Mouse (Mus musculus) embryonic facial prominence, embryonic 11.5 days (tissue): Measurements from ENCODE around the gene Ccdc42. TPM values are rescaled to one million over a fixed set of nuclear protein-coding genes. Genes with fewer than 3 reads are reported as not detected.

Experiments used
- ATAC-seq: fragments of 200-750 bp; cut with Nextera tagmentation; replicated peaks from 2 replicates; pipeline ENCODE4 v1.8.0; 2017; ENCODE audit warnings: low read depth; ENCODE audit not compliant: insufficient number of reproducible peaks, low FRiP score, low TSS enrichment
- DNase-seq: peaks from one replicate; pipeline ENCODE4 v3.0.0-alpha.2; 2015; ENCODE audit warnings: low spot score
- H3K27ac ChIP-seq: fragments of 300-500 bp; sonication (generic); replicated peaks from 2 replicates; pipeline ENCODE4 v1.5.1; 2014; ENCODE audit warnings: mild to moderate bottlenecking, low read depth, low read length, control low read depth
- H3K27me3 ChIP-seq: fragments of 300-500 bp; sonication (generic); 2 replicates; pipeline ENCODE4 v1.6.1; 2014; ENCODE audit warnings: mild to moderate bottlenecking, low read length, moderate library complexity, mixed read lengths; ENCODE audit not compliant: control insufficient read depth, insufficient read depth
- H3K36me3 ChIP-seq: fragments of 300-500 bp; sonication (generic); replicated peaks from 2 replicates; pipeline ENCODE4 v1.6.1; 2014; ENCODE audit warnings: low read depth, mild to moderate bottlenecking, low read length, moderate library complexity, mixed read lengths; ENCODE audit not compliant: control insufficient read depth, insufficient read depth
- H3K4me1 ChIP-seq: fragments of 300-500 bp; sonication (generic); 2 replicates; pipeline ENCODE4 v1.6.1; 2014; ENCODE audit warnings: low read length, mixed read lengths; ENCODE audit not compliant: control insufficient read depth, insufficient read depth
- H3K4me2 ChIP-seq: fragments of 300-500 bp; sonication (generic); 2 replicates; pipeline ENCODE4 v1.6.1; 2014; ENCODE audit warnings: low read depth, mild to moderate bottlenecking, control low read depth, low read length, moderate library complexity
- H3K4me3 ChIP-seq: fragments of 300-500 bp; sonication (generic); 2 replicates; pipeline ENCODE4 v1.5.1; 2014; ENCODE audit warnings: low read depth, low read length, control low read depth
- H3K9ac ChIP-seq: fragments of 300-500 bp; sonication (generic); replicated peaks from 2 replicates; pipeline ENCODE4 v1.6.1; 2014; ENCODE audit warnings: mild to moderate bottlenecking, control low read depth, low read length
- H3K9me3 ChIP-seq: fragments of 300-500 bp; sonication (generic); replicated peaks from 2 replicates; pipeline ENCODE4 v1.6.1; 2016; ENCODE audit warnings: mild to moderate bottlenecking, low read length, inconsistent platforms, mixed read lengths; ENCODE audit not compliant: control insufficient read depth
- WGBS: fragments of 180-500 bp; shearing (Covaris S2); extraction: QIAGEN DNeasy Blood & Tissue Kit; methylation state at CpG from one replicate; pipeline ENCODE4 v1.1.7; 2014; 5-methylcytosine and 5-hydroxymethylcytosine counted together
- polyA plus RNA-seq: library from polyadenylated mRNA; unstranded; fragments of >200 nt; fragmentation: Nextera tagmentation; extraction: Ambion mirVana; gene quantifications from 2 replicates; pipeline ENCODE4 v1.2.1, GENCODE M21; 2014

Gene Ccdc42
- polyA plus RNA-seq, 1 experiment from 2014 or later = 0.20 TPM

GRCm38 (mm10) chr11:68591708-68592107 is 4.9 kb downstream of the Ccdc42 start:
- H3K27ac ChIP-seq = no peak overlapping the region
- H3K36me3 ChIP-seq = no peaks in the 10 kb centered on the region
- DNase-seq (peak; percentile 53), ATAC-seq (no peak)
- 1% methylated on average over 5 of the region's 5 CpGs for WGBS
- H3K9ac ChIP-seq = no peak overlapping the region
- H3K9me3 ChIP-seq = no peaks in the 10 kb centered on the region
- no peak overlapping the region for H3K4me2 ChIP-seq
- H3K27me3 ChIP-seq = no peaks in the 10 kb centered on the region
- H3K4me3 ChIP-seq = no peak overlapping the region
- H3K4me1 ChIP-seq = 0 out of 2 replicates have a peak, but pooled peaks cover 2% of the 10 kb centered on the region

GRCm38 (mm10) chr11:68593247-68593646 is 6.4 kb downstream of the Ccdc42 start:
- Histone ChIP-seq H3K4me2 (no peak overlapping the region), H3K9ac (no peak overlapping the region), H3K9me3 (no peaks in the 10 kb centered on the region), H3K27ac (no peak overlapping the region), H3K27me3 (no peaks in the 10 kb centered on the region), H3K36me3 (no peaks in the 10 kb centered on the region), H3K4me1 (0 out of 2 replicates have a peak, but pooled peaks cover 2% of the 10 kb centered on the region), H3K4me3 (no peak overlapping the region)
- 53% methylated on average over 3 of the region's 3 CpGs for WGBS
- ATAC-seq (no peak), DNase-seq (no peak)

DNA sequence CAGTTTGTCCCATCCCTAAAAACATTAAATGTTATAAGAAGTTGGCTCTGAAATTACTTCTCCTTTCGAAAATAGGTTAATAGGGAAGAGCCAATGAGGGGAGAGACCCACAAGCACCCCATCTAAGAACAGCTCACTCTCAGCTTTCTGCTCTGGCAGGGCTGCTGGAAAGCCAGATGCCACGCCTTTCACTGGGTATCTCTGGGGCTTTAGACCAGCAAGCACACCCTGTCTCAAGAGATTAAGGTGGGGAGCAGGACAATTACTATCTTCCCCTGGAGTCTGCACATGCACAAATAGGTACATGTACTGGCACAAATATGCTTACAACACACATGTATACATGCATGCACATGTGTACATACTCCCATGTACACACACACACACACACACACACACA is 11.1 kb downstream of the Ccdc42 start:
- Histone ChIP-seq H3K4me3 (no peak overlapping the region), H3K36me3 (no peaks in the 10 kb centered on the region), H3K27me3 (no peaks in the 10 kb centered on the region), H3K4me2 (no peak overlapping the region), H3K9me3 (no peaks in the 10 kb centered on the region), H3K9ac (no peak overlapping the region), H3K27ac (no peak overlapping the region), H3K4me1 (peaks cover 5% of the 10 kb centered on the region)
- 88% methylated on average over 2 of the region's 2 CpGs for WGBS
- no peak for DNase-seq
- ATAC-seq = no peak

DNA sequence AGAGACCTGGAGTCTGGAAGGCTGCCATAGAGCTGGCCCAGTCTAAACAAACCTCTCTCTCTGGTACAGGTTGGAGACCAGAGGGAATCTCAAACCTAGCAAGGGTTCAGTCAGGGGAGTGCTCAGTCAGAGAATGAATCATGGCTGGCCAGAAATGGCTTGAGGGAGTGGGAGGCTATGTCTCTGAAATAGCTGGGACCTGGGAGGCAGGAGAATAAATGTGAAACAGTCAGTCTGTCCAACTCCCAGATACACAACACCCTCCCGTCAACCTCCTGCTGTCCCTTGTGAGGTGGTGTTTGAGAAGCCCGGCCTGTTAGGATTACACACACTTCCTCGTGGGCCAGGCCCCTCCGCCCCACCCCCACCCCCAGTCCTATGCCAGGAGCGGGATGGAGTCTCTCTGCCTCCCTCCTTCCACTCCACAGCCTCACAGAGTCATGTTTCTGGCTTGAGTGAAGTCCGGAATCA is 13.8 kb downstream of the Ccdc42 start:
- peak; percentile 38 for DNase-seq
- whole genome bisulfite sequencing = 23% methylated on average over 6 of the region's 6 CpGs

GRCm38 (mm10) chr11:68601486-68601991 is 14.7 kb downstream of the Ccdc42 start:
- no peaks in the 10 kb centered on the region for H3K36me3 ChIP-seq
- peaks cover 5% of the 10 kb centered on the region for H3K4me1 ChIP-seq
- ATAC-seq (peak; percentile 76), DNase-seq (peak; percentile 77)
- no peak overlapping the region for H3K4me3 ChIP-seq
- H3K4me2 ChIP-seq = no peak overlapping the region
- 4% methylated on average over 9 of the region's 9 CpGs for WGBS
- H3K9ac ChIP-seq = no peak overlapping the region; the same call in 1 of the 2 replicates
- H3K27ac ChIP-seq = peak overlapping the region; percentile 71
- no peaks in the 10 kb centered on the region for H3K27me3 ChIP-seq
- no peaks in the 10 kb centered on the region for H3K9me3 ChIP-seq

More for the DNA sequence above, 13.8 kb downstream of the Ccdc42 start:
- H3K4me2 ChIP-seq = no peak overlapping the region
- no peaks in the 10 kb centered on the region for H3K36me3 ChIP-seq
- H3K4me1 ChIP-seq = peaks cover 5% of the 10 kb centered on the region
- H3K27me3 ChIP-seq = no peaks in the 10 kb centered on the region
- no peak overlapping the region for H3K9ac ChIP-seq
- H3K9me3 ChIP-seq = no peaks in the 10 kb centered on the region
- peak overlapping the region; percentile 8; the same call in 1 of the 2 replicates for H3K27ac ChIP-seq
- H3K4me3 ChIP-seq = no peak overlapping the region
- no peak for ATAC-seq

DNA sequence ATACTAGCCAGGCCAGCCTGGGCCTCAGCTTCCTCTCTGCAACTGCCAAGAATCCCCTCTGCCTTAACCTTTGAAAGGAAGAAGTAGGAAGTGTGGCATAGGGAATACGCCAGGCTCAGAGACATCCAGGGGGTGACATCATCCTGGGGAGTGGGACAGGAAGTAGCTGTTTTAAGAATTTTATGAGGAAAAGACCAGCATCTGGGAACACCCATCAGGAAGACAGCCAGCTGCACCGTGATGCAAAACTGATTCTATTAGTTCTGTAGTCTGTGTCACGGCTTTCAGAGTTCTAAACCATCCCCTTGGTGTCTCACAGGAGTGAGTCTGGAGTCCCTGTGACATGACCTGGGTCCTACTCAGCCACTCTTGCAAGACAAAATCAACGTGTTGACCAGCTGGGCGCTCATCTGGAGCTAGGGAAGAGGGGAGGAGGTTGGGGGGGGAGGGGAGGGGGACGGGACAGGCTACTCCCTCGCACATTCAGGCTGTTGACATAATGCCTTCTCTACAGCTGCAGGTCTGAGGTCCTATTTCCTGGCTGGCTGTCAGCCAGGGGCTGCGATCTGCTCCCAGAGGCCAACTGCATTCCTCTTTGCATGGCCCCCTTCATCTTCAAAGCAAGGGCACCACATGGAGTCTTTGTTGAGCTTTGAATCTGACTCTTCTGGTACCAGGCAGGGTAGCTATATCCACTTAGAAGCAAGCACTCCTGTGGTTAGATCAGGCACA is 15.5 kb downstream of the Ccdc42 start:
- H3K4me3 ChIP-seq = no peak overlapping the region
- no peaks in the 10 kb centered on the region for H3K36me3 ChIP-seq
- no peak overlapping the region for H3K4me2 ChIP-seq
- H3K27ac ChIP-seq = peak overlapping the region; percentile 71
- peak; percentile 72 for ATAC-seq
- DNase-seq = peak; percentile 69
- peaks cover 5% of the 10 kb centered on the region for H3K4me1 ChIP-seq
- H3K9me3 ChIP-seq = no peaks in the 10 kb centered on the region
- no peak overlapping the region for H3K9ac ChIP-seq
- WGBS = 6% methylated on average over 8 of the region's 8 CpGs
- H3K27me3 ChIP-seq = no peaks in the 10 kb centered on the region

DNA sequence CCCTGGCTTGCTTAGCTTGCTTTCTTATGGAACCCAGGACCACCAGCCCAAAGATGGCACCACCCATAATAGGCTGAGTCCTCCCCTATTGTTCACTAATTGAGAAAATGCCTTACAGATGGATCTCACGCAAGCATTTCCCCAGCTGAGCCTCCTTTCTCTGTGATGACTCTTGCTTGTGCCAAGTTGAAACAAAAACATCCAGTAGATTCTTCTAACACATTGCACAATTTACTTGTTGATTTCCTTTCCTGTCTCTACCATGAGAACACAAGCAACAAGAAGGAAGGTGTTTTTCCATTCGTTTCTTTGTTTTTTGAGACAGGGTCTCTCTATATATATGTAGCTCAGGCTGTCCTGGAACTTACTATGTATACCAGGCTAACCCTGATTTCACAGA is 20.2 kb downstream of the Ccdc42 start:
- Histone ChIP-seq H3K9ac (no peak overlapping the region), H3K4me3 (no peak overlapping the region), H3K4me2 (no peak overlapping the region), H3K36me3 (no peaks in the 10 kb centered on the region), H3K27me3 (no peaks in the 10 kb centered on the region), H3K27ac (no peak overlapping the region), H3K9me3 (no peaks in the 10 kb centered on the region), H3K4me1 (peaks cover 5% of the 10 kb centered on the region)
- no peak for DNase-seq
- no peak for ATAC-seq
- 83% methylated on average over 2 of the region's 2 CpGs for WGBS

GRCm38 (mm10) chr11:68609910-68610566 is 23.2 kb downstream of the Ccdc42 start:
- H3K27ac ChIP-seq = no peak overlapping the region
- no peak overlapping the region for H3K9ac ChIP-seq
- H3K4me3 ChIP-seq = no peak overlapping the region
- H3K36me3 ChIP-seq = no peaks in the 10 kb centered on the region
- DNase-seq (no peak), ATAC-seq (no peak)
- no peaks in the 10 kb centered on the region for H3K4me1 ChIP-seq
- no peak overlapping the region for H3K4me2 ChIP-seq
- H3K9me3 ChIP-seq = no peaks in the 10 kb centered on the region
- WGBS = 62% methylated on average over 9 of the region's 9 CpGs
- no peaks in the 10 kb centered on the region for H3K27me3 ChIP-seq
